Mouse (Mus musculus): ENCODE data around the gene Aspa. TPM values are rescaled to one million over a fixed set of nuclear protein-coding genes. Genes with fewer than 3 reads are reported as not detected.

The Aspa gene
- polyA plus RNA-seq, 1 experiment from 2014 or later, result 3.5 TPM

DNA sequence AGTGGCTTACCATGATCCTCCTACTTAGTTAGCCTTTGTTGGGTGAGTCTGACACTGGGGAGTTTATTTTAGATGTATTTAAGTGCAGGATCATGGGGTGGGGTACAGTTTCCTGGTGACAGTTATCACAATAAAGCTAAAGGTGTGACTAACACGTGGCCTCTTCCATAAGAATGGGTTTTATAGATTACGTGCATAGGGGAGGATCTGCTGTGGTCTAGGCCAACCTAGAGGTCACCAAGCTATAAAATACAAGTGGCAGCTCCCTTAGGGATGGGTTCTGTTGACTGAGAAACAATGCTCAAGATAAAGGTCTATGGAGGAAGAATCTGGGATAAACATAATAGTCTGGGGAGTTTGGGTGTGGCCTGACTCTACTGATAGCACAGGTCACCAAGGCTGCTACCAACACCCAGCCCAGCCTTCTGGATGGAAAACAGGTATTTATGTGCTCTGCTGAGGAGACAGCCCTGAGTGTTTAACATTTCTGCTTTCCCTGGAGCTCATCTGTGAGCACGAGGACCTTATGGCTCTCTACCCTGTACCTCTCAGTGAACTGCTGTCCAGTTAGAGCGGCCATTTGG, 71.9 kb downstream of the Aspa start:
- Histone ChIP-seq H3K9ac (no peak overlapping the region), H3K36me3 (replicated peaks) (no peaks in the 10 kb centered on the region), H3K4me1 (replicated peaks) (no peaks in the 10 kb centered on the region), H3K4me2 (no peak overlapping the region), H3K9me3 (replicated peaks) (no peaks in the 10 kb centered on the region), H3K27me3 (no peaks in the 10 kb centered on the region), H3K27ac (replicated peaks) (no peak overlapping the region), H3K4me3 (replicated peaks) (no peak overlapping the region)
- WGBS (ENCODE audit: insufficient replicate concordance), result 57% methylated on average over 4 of the region's 4 CpGs
- no peak for ATAC-seq (ENCODE audit: insufficient read depth)

Other genes with a start within 250 kb of the Aspa start
- 0.16 and 0.17 TPM in 2 replicates for gene Itgae, start 239.0 kb downstream of the Aspa start, polyA plus RNA-seq (2015; fragmentation: Nextera tagmentation; extraction: Ambion mirVana)
- gene Haspin, start 191.3 kb downstream of the Aspa start, polyA plus RNA-seq (2015; fragmentation: Nextera tagmentation; extraction: Ambion mirVana), result 11.8 and 12.8 TPM in 2 replicates
- gene P2rx5, start 169.2 kb downstream of the Aspa start, polyA plus RNA-seq (2015; fragmentation: Nextera tagmentation; extraction: Ambion mirVana), result 0.15 and 0.20 TPM in 2 replicates
- 73.0 and 73.6 TPM in 2 replicates for gene Emc6, start 152.6 kb downstream of the Aspa start, polyA plus RNA-seq (2015; fragmentation: Nextera tagmentation; extraction: Ambion mirVana)
- gene Tax1bp3, start 152.5 kb downstream of the Aspa start, polyA plus RNA-seq (2015; fragmentation: Nextera tagmentation; extraction: Ambion mirVana), result 29.6 and 32.7 TPM in 2 replicates
- 7.1 and 7.8 TPM in 2 replicates for gene Ctns, start 130.6 kb downstream of the Aspa start, polyA plus RNA-seq (2015; fragmentation: Nextera tagmentation; extraction: Ambion mirVana)
- 2.8 and 3.0 TPM in 2 replicates for gene Shpk, start 130.1 kb downstream of the Aspa start, polyA plus RNA-seq (2015; fragmentation: Nextera tagmentation; extraction: Ambion mirVana)
- gene Trpv1, start 95.3 kb downstream of the Aspa start, polyA plus RNA-seq (2015; fragmentation: Nextera tagmentation; extraction: Ambion mirVana), result 0.23 and 0.35 TPM in 2 replicates
- gene Trpv3, start 62.2 kb downstream of the Aspa start, polyA plus RNA-seq (2015; fragmentation: Nextera tagmentation; extraction: Ambion mirVana), result 0.02 TPM in 2 replicates
- gene Gm49340, start 145 bp upstream of the Aspa start, polyA plus RNA-seq (2015; fragmentation: Nextera tagmentation; extraction: Ambion mirVana), result 0.13 TPM in 1 of 2 replicates, not detected in the other
- 2.5 and 2.8 TPM in 2 replicates for gene Spata22, start 145 bp upstream of the Aspa start, polyA plus RNA-seq (2015; fragmentation: Nextera tagmentation; extraction: Ambion mirVana)
- 0.25 TPM in 1 of 2 replicates, not detected in the other for gene Olfr20, start 21.2 kb upstream of the Aspa start, polyA plus RNA-seq (2015; fragmentation: Nextera tagmentation; extraction: Ambion mirVana)
- not detected in 2 replicates for gene Olfr376, start 41.6 kb upstream of the Aspa start, polyA plus RNA-seq (2015; fragmentation: Nextera tagmentation; extraction: Ambion mirVana)
- gene Olfr1, start 70.0 kb upstream of the Aspa start, polyA plus RNA-seq (2015; fragmentation: Nextera tagmentation; extraction: Ambion mirVana), result not detected in 2 replicates
- gene Olfr378, start 98.9 kb upstream of the Aspa start, polyA plus RNA-seq (2015; fragmentation: Nextera tagmentation; extraction: Ambion mirVana), result not detected in 2 replicates
- gene Olfr380, start 127.9 kb upstream of the Aspa start, polyA plus RNA-seq (2015; fragmentation: Nextera tagmentation; extraction: Ambion mirVana), result not detected in 2 replicates
- gene Olfr381, start 162.0 kb upstream of the Aspa start, polyA plus RNA-seq (2015; fragmentation: Nextera tagmentation; extraction: Ambion mirVana), result not detected in 2 replicates
- not detected in 2 replicates for gene Olfr382, start 187.6 kb upstream of the Aspa start, polyA plus RNA-seq (2015; fragmentation: Nextera tagmentation; extraction: Ambion mirVana)